Mouse (Mus musculus) thymus, adult 2 months (tissue): Measurements from ENCODE around the gene Dnajc10.

Experiments
- CTCF ChIP-seq: fragments of 200-500 bp; IDR thresholded peaks from 2 replicates; pipeline ENCODE4 v1.5.1; 2012; ENCODE audit warnings: mild to moderate bottlenecking, control low read depth, low read length, moderate library complexity, borderline replicate concordance; ENCODE audit not compliant: control insufficient read depth, poor library complexity, insufficient read depth; ENCODE audit errors: extremely low read depth
- POLR2A ChIP-seq: fragments of 200-500 bp; IDR thresholded peaks from 2 replicates; pipeline ENCODE4 v1.6.1; 2012; ENCODE audit warnings: mild to moderate bottlenecking, low read length, control low read depth, moderate library complexity; ENCODE audit not compliant: control insufficient read depth, poor library complexity, insufficient read depth; ENCODE audit errors: extremely low read depth

DNA sequence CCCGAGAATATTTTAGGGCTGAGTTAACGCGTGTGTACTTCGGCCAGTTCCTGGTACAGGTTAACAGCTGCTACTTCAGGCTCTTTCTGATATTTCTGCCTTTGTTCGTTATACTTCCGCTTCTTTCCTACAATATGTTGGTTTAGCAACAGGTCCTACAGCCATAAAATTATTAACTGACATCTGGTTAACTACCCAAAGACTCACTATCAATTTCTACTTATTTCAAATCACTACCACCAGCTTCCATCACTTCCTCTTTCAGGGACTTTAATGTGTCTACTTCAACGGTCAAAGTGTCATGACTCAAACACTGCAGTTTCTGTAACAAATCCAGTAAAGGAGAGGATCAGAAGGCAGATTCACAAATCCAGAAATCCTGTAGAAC, 418 bp upstream of the Dnajc10 start:
- TF ChIP-seq CTCF (no peak), POLR2A (no peak)
